Mouse (Mus musculus): Measurements from ENCODE around the gene Cask. TPM values are rescaled to one million over a fixed set of nuclear protein-coding genes. Genes with fewer than 3 reads are reported as not detected.

Gene Cask
- polyA plus RNA-seq, 1 experiment from 2014 or later: 13.6 TPM

- no peak overlapping the region for H3K4me2 ChIP-seq (replicated peaks; ENCODE audit: low read depth, low read length)
- no peaks in the 10 kb centered on the region for H3K36me3 ChIP-seq (ENCODE audit: insufficient read depth, low read length)
- no peak overlapping the region for H3K4me3 ChIP-seq (ENCODE audit: low read length)
- H3K9ac ChIP-seq (replicated peaks; ENCODE audit: low read length): no peak overlapping the region
- 89% methylated on average over 3 of the region's 3 CpGs for WGBS
- H3K27ac ChIP-seq (ENCODE audit: low read length): no peak overlapping the region
- no peaks in the 10 kb centered on the region for H3K9me3 ChIP-seq (ENCODE audit: low read length)
- H3K27me3 ChIP-seq (ENCODE audit: insufficient read depth, low read length): no peaks in the 10 kb centered on the region
- ATAC-seq (ENCODE audit: low FRiP score, low TSS enrichment): no peak
- H3K4me1 ChIP-seq (ENCODE audit: insufficient read depth, low read length): no peaks in the 10 kb centered on the region
Observed at GRCm38 (mm10) chrX:13681748-13682147, 169.4 kb downstream of the Cask start.

DNA sequence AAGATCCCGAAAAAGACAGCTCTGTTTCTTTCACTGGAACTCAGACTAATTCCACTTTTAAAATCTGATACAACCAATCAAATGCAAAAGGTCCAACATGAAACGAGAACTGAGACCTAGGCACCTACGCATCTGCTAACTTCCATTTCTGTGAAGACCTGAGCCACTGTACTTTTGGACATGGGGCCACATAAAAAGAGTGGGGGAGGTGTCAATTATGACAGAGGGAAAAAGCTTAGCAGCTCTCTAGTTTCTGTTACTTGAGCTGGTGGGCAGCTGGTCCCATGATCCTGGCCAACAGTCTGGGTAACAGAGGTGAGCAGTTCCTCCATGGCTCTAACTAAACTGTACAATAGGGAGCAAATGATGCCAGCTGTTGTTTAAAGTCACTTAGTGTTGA lies 178.2 kb downstream of the Cask start:
- Histone ChIP-seq H3K27ac (ENCODE audit: low read length) (no peak overlapping the region), H3K27me3 (ENCODE audit: insufficient read depth, low read length) (no peaks in the 10 kb centered on the region), H3K4me1 (ENCODE audit: insufficient read depth, low read length) (no peaks in the 10 kb centered on the region), H3K36me3 (ENCODE audit: insufficient read depth, low read length) (no peaks in the 10 kb centered on the region), H3K9me3 (ENCODE audit: low read length) (no peaks in the 10 kb centered on the region), H3K4me3 (ENCODE audit: low read length) (no peak overlapping the region), H3K9ac (replicated peaks; ENCODE audit: low read length) (no peak overlapping the region), H3K4me2 (replicated peaks; ENCODE audit: low read depth, low read length) (no peak overlapping the region)
- 81% methylated on average over 3 of the region's 3 CpGs for WGBS
- no peak for ATAC-seq (ENCODE audit: low FRiP score, low TSS enrichment)

DNA sequence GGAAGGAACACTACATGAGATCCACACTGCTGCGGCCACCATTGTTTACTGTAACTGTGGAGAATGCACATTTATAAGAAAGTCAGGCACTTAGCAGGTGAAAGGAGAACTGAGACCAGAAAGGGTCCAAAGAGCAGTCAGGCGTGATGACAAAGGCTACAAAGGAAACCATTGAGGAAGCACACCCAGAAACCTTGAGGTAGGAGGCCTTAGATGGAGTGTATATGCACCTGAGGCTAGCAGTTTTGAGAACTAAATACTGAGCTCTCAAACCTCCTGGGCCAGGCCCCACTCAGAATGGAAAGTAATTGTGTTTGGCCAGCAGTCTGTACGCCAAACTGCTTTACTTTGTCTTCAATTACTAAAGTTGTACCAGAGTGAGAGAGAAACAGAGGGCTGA lies 180.8 kb downstream of the Cask start:
- 83% methylated on average over 3 of the region's 3 CpGs for WGBS
- H3K27me3 ChIP-seq (ENCODE audit: insufficient read depth, low read length): no peaks in the 10 kb centered on the region

GRCm38 (mm10) chrX:13668867-13669266 lies 182.3 kb downstream of the Cask start:
- no peaks in the 10 kb centered on the region for H3K4me1 ChIP-seq (ENCODE audit: insufficient read depth, low read length)
- 74% methylated on average over 5 of the region's 5 CpGs for WGBS
- no peak overlapping the region for H3K27ac ChIP-seq (ENCODE audit: low read length)
- no peak overlapping the region for H3K4me3 ChIP-seq (ENCODE audit: low read length)
- no peak for ATAC-seq (ENCODE audit: low FRiP score, low TSS enrichment)
- H3K36me3 ChIP-seq (ENCODE audit: insufficient read depth, low read length): no peaks in the 10 kb centered on the region
- H3K27me3 ChIP-seq (ENCODE audit: insufficient read depth, low read length): no peaks in the 10 kb centered on the region
- no peak overlapping the region for H3K9ac ChIP-seq (replicated peaks; ENCODE audit: low read length)
- H3K4me2 ChIP-seq (replicated peaks; ENCODE audit: low read depth, low read length): no peak overlapping the region
- H3K9me3 ChIP-seq (ENCODE audit: low read length): no peaks in the 10 kb centered on the region

More for the DNA sequence above, 180.8 kb downstream of the Cask start:
- Histone ChIP-seq H3K9ac (replicated peaks; ENCODE audit: low read length) (no peak overlapping the region), H3K4me3 (ENCODE audit: low read length) (no peak overlapping the region), H3K36me3 (ENCODE audit: insufficient read depth, low read length) (no peaks in the 10 kb centered on the region), H3K4me2 (replicated peaks; ENCODE audit: low read depth, low read length) (no peak overlapping the region), H3K4me1 (ENCODE audit: insufficient read depth, low read length) (no peaks in the 10 kb centered on the region), H3K27ac (ENCODE audit: low read length) (no peak overlapping the region), H3K9me3 (ENCODE audit: low read length) (no peaks in the 10 kb centered on the region)
- ATAC-seq (ENCODE audit: low FRiP score, low TSS enrichment): no peak

DNA sequence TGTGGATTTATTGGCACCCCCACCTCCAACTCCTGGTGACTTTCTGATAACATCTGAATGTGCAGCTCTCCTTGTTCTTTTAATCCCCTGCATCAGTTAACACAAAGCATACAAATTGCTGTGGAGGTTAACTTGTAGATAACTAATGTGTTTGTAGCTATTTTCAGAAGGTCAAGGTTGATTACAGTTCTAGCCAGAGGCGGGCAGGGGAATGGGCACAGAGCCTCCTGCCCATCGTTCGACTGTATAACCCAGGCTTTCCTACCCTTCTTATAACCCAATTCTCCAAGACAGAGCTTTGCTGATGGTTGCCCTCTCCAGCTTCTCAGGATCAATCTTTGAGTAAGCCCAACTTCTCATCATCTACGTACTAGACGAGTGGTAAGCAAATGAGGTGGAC lies 190.1 kb downstream of the Cask start, which contains the start of gene Gpr82:
TSS of gene Gpr82 (plus strand) at position 301 of the 400 bp plus-strand sequence.
- H3K4me3 ChIP-seq (ENCODE audit: low read length): no peak within 1 kb of the TSS
- whole genome bisulfite sequencing: 93% methylated on average over 5 of the region's 5 CpGs
- H3K27ac ChIP-seq (ENCODE audit: low read length): no peak within 1 kb of the TSS
- H3K36me3 ChIP-seq (ENCODE audit: insufficient read depth, low read length): no peaks in the 10 kb centered on the region
- H3K9me3 ChIP-seq (ENCODE audit: low read length): no peaks in the 10 kb centered on the region
- ATAC-seq (ENCODE audit: low FRiP score, low TSS enrichment): no peak
- H3K27me3 ChIP-seq (ENCODE audit: insufficient read depth, low read length): no peaks in the 10 kb centered on the region
- H3K4me2 ChIP-seq (replicated peaks; ENCODE audit: low read depth, low read length): no peak within 1 kb of the TSS
- H3K4me1 ChIP-seq (ENCODE audit: insufficient read depth, low read length): no peaks in the 10 kb centered on the region
- no peak within 1 kb of the TSS for H3K9ac ChIP-seq (replicated peaks; ENCODE audit: low read length)

- Histone ChIP-seq H3K4me2 (replicated peaks; ENCODE audit: low read depth, low read length) (no peak overlapping the region), H3K9ac (replicated peaks; ENCODE audit: low read length) (no peak overlapping the region), H3K4me3 (ENCODE audit: low read length) (no peak overlapping the region), H3K9me3 (ENCODE audit: low read length) (no peaks in the 10 kb centered on the region), H3K27ac (ENCODE audit: low read length) (no peak overlapping the region), H3K4me1 (ENCODE audit: insufficient read depth, low read length) (no peaks in the 10 kb centered on the region), H3K36me3 (ENCODE audit: insufficient read depth, low read length) (no peaks in the 10 kb centered on the region), H3K27me3 (ENCODE audit: insufficient read depth, low read length) (0 out of 2 replicates have a peak, but pooled peaks cover 4% of the 10 kb centered on the region)
- ATAC-seq (ENCODE audit: low FRiP score, low TSS enrichment): no peak
- WGBS: 79% methylated on average over 4 of the region's 4 CpGs
Observed at GRCm38 (mm10) chrX:13659201-13659890, 191.8 kb downstream of the Cask start.

DNA sequence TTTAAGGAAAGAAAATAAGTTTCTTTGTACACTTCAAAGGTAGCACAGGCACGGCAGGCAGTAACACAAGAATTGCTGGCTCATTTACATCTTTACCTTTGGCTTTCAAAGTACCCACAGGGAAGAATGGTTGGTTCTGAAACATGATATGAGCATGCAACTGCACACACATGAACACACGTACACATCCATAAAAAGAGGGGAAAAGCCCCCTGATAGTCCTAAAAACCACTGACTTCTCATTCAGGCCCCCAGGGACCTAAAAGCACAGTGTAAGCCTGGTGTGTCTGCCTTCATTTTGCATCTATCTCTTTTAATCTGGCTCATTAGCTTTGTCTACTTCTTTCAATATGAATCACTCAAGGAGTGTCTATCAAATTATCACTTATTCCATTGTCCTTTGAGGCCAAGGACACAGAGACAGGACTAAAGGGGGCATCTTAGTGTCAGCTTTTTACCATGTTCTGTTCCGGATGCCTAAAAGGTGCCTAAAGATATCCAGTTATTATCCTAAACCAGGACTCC lies 192.5 kb downstream of the Cask start:
- H3K4me2 ChIP-seq (replicated peaks; ENCODE audit: low read depth, low read length): no peak overlapping the region
- H3K4me3 ChIP-seq (ENCODE audit: low read length): no peak overlapping the region
- H3K36me3 ChIP-seq (ENCODE audit: insufficient read depth, low read length): no peaks in the 10 kb centered on the region
- H3K27ac ChIP-seq (ENCODE audit: low read length): no peak overlapping the region
- 66% methylated on average over 3 of the region's 3 CpGs for WGBS
- H3K9ac ChIP-seq (replicated peaks; ENCODE audit: low read length): no peak overlapping the region
- H3K9me3 ChIP-seq (ENCODE audit: low read length): no peaks in the 10 kb centered on the region
- H3K27me3 ChIP-seq (ENCODE audit: insufficient read depth, low read length): 0 out of 2 replicates have a peak, but pooled peaks cover 4% of the 10 kb centered on the region
- H3K4me1 ChIP-seq (ENCODE audit: insufficient read depth, low read length): no peaks in the 10 kb centered on the region
- no peak for ATAC-seq (ENCODE audit: low FRiP score, low TSS enrichment)

GRCm38 (mm10) chrX:13656721-13657120 lies 194.4 kb downstream of the Cask start:
- WGBS: 13% methylated on average over 1 of the region's 1 CpGs
- no peak overlapping the region for H3K4me2 ChIP-seq (replicated peaks; ENCODE audit: low read depth, low read length)
- no peak overlapping the region for H3K27ac ChIP-seq (ENCODE audit: low read length)
- no peak overlapping the region for H3K4me3 ChIP-seq (ENCODE audit: low read length)
- no peaks in the 10 kb centered on the region for H3K9me3 ChIP-seq (ENCODE audit: low read length)
- 0 out of 2 replicates have a peak, but pooled peaks cover 4% of the 10 kb centered on the region for H3K27me3 ChIP-seq (ENCODE audit: insufficient read depth, low read length)
- H3K9ac ChIP-seq (replicated peaks; ENCODE audit: low read length): no peak overlapping the region
- H3K36me3 ChIP-seq (ENCODE audit: insufficient read depth, low read length): no peaks in the 10 kb centered on the region
- H3K4me1 ChIP-seq (ENCODE audit: insufficient read depth, low read length): no peaks in the 10 kb centered on the region
- ATAC-seq (ENCODE audit: low FRiP score, low TSS enrichment): no peak

DNA sequence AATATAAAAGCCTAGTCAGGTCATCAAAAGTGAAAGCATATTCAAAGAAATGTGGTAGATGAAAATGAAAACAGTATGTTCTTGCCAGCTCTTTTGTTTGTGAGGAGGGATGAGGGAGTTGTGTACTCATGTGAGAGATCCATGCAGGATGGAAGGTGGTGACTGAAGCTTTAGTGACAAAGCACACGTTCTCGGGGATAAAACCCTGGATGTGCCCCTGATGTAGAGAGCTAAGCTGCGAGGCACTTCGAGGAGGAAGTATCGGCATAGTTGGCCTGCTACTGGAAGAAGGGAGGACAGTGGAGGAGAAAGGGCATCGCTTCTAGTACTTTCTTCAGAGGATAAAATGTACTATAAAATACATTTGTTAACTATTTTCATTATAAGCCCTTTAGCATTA lies 195.3 kb downstream of the Cask start:
- Histone ChIP-seq H3K9ac (replicated peaks; ENCODE audit: low read length) (no peak overlapping the region), H3K4me1 (ENCODE audit: insufficient read depth, low read length) (no peaks in the 10 kb centered on the region), H3K27me3 (ENCODE audit: insufficient read depth, low read length) (0 out of 2 replicates have a peak, but pooled peaks cover 4% of the 10 kb centered on the region), H3K27ac (ENCODE audit: low read length) (no peak overlapping the region), H3K4me2 (replicated peaks; ENCODE audit: low read depth, low read length) (no peak overlapping the region), H3K36me3 (ENCODE audit: insufficient read depth, low read length) (no peaks in the 10 kb centered on the region), H3K9me3 (ENCODE audit: low read length) (no peaks in the 10 kb centered on the region), H3K4me3 (ENCODE audit: low read length) (no peak overlapping the region)
- ATAC-seq (ENCODE audit: low FRiP score, low TSS enrichment): no peak
- 81% methylated on average over 6 of the region's 6 CpGs for WGBS

DNA sequence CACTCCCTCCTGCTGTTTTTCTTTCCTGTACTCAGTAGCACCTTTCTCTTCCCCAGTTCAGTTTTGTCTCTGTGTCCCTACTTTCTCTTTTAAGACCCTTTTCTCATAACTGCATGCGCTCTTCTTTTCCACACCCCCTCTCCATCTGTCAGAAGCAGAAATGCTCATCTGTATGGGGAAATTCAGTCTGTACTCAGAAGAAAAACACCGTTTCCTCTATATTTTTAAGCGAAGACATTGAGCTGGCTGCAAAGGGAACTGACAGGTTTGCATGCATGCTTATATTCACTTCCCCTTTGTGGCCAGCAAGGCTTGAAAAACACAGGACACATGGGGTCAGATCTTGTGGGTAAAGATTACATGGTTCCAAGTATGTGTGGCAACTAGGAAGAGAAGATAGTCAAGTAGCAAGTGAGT lies 196.2 kb downstream of the Cask start:
- no peak for ATAC-seq (ENCODE audit: low FRiP score, low TSS enrichment)
- Histone ChIP-seq H3K27ac (ENCODE audit: low read length) (no peak overlapping the region), H3K4me3 (ENCODE audit: low read length) (no peak overlapping the region), H3K9me3 (ENCODE audit: low read length) (no peaks in the 10 kb centered on the region), H3K4me1 (ENCODE audit: insufficient read depth, low read length) (no peaks in the 10 kb centered on the region), H3K9ac (replicated peaks; ENCODE audit: low read length) (no peak overlapping the region), H3K36me3 (ENCODE audit: insufficient read depth, low read length) (no peaks in the 10 kb centered on the region), H3K4me2 (replicated peaks; ENCODE audit: low read depth, low read length) (no peak overlapping the region), H3K27me3 (ENCODE audit: insufficient read depth, low read length) (0 out of 2 replicates have a peak, but pooled peaks cover 4% of the 10 kb centered on the region)
- whole genome bisulfite sequencing: 78% methylated on average over 3 of the region's 3 CpGs
